Mouse (Mus musculus) ES-E14 (cell line): ENCODE results near the gene Rasa3.

Experiments
- CHD2 ChIP-seq: IDR thresholded peaks from 2 replicates; pipeline ENCODE4 v1.6.1; 2014; ENCODE audit warnings: mild to moderate bottlenecking, low read depth, low read length, inconsistent platforms
- HCFC1 ChIP-seq: IDR thresholded peaks from 2 replicates; pipeline ENCODE4 v1.6.1; 2012; ENCODE audit warnings: low read length, inconsistent platforms, borderline replicate concordance; ENCODE audit not compliant: insufficient read depth
- MAFK ChIP-seq: IDR thresholded peaks from 2 replicates; pipeline ENCODE4 v1.6.1; 2014; ENCODE audit warnings: mild to moderate bottlenecking, low read depth, low read length, inconsistent platforms; ENCODE audit not compliant: insufficient read depth
- ZC3H11A ChIP-seq: IDR thresholded peaks from 2 replicates; pipeline ENCODE4 v1.6.1; 2012; ENCODE audit warnings: low read depth, mild to moderate bottlenecking, inconsistent platforms, low read length, borderline replicate concordance

GRCm38 (mm10) chr8:13665944-13666343 lies 11.5 kb downstream of the Rasa3 start:
- TF ChIP-seq CHD2 (no peak), MAFK (no peak), ZC3H11A (no peak), HCFC1 (no peak)
